Mouse (Mus musculus) adrenal gland, postnatal 36 days (tissue): ENCODE measurements at regions not wholly inside any gene's neighbourhood (a gene's known extent, or its start where the extent isn't known, plus 50 kb on each side); places are given as distances from the start of the nearest gene placed in this dataset.

Source experiments
- DNase-seq, 2 experiments: peaks; one replicate each; pipeline ENCODE4 v3.0.0; 2021; ENCODE audit warnings: mixed read lengths in 1 of 2

GRCm38 (mm10) chr10:99531556-99531955 is 227.9 kb downstream of the Csl start:
- no peak for DNase-seq

DNA sequence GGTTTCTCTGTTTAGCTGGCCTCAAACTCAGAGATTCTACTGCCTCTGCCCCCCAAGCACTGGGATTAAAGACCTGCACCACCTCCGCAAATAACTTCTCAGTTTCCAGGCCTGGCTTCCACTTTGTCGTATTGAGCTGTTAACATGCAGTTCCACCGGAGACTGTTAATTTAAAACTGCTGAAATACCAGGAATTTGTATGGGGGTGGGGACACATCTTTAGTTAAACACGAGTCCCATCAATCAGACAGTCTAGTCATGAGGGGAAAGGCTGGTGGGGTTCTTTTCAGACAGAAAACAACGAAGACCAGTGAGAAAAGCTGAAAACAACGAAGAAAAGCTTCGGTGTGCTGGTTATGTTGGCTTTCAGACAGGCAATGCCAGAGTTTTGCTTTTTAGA is 227.5 kb downstream of the Csl start:
- no peak for DNase-seq

DNA sequence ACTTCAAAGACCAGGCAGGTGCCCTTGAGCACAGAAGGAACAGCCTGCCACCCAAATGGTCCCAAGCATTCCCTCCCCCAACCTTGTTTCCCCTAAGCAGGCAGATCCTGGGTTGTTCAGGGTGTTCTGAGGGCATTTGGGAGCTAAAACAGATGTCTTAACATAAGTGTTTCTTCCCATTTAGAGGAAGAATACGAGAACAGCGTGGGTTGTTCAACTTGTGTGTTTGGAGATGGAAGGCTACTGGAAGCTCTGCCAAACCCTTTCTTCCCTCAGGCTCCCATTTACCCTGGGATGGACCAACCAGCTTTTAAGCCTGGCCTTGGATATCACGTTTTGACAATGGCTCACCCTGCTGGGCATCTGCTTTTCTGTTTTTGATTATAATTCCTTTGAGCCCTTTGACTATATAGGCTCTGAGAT is 226.8 kb downstream of the Csl start:
- peak in 1 of 2 experiments; percentile 42 for DNase-seq

DNA sequence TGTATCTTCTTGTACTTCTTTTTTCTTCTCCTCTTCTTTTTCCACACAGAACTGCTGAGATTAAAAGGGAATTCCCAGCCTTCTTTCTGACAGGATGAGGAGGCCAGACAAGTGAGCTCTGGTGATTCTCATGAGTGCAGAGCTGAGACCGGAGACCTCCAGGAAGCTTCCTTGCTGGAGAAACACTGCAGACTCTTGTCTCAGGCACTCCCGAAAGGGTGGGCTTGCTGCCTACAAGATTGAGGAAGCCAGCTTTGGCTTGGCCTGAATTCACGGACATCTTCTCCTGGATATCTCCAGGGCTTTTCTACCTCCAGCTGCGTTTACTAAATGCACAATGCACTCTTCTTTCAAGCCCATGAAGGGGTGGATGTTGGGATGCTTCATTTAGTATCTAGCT is 226.0 kb downstream of the Csl start:
- DNase-seq = no peak

GRCm38 (mm10) chr10:99534237-99534636 is 225.2 kb downstream of the Csl start:
- no peak for DNase-seq

GRCm38 (mm10) chr10:99538639-99539038 is 220.8 kb downstream of the Csl start:
- DNase-seq = no peak

GRCm38 (mm10) chr10:99552373-99552772 is 207.1 kb downstream of the Csl start:
- no peak for DNase-seq

GRCm38 (mm10) chr10:99552836-99553540 is 206.5 kb downstream of the Csl start:
- no peak for DNase-seq

DNA sequence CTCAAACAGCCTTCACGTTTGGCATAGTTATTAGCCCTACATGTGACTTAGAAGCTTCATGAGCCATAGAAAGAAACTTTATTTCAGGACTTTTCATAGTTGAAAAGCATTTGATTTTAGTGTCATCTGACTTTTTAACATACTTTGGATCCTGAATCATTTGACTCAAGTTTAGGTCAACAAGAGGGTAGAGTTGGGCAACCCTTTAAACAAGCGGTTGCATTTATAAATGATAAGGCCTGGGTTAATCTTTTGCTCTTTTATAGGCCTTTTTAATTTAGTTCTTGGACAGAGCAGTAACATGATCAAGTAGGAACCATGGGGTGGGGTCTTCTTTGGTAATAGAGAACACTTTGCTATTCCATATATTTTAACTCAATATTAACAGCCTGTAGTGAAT is 204.4 kb downstream of the Csl start:
- DNase-seq = no peak

DNA sequence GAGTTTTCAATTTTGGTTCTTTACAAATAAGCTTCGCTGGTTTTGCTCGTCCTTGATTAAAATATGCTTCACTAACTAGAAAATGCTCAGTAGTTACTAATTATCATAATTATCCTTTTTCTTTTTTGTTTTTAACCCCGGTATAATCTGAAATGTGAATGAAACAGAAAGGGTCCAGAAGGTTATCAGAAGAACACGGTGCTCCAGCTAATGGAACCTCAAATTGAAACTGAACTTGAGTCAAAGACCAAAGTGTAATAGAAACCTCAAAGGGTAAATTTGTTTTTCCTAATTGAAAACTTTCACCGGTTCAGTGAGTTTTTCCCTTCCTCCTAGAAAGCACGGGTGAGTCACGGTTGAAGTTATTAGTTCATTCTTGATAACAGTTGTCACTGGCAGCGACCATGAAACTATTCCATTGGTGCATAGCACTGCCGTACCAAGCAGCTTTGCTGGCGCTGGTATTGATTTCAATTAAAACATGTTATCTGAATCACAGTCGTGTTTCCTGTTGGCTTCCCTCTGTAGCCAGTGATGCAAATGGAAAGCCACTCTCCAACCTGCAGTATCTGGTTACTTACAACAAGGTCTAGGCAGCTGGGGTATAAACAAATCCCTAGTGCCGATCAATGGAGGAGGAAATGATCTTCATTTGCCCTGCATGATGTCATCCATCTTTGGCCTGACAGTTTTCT is 203.7 kb downstream of the Csl start:
- peak; percentile 54 to 65 for DNase-seq

DNA sequence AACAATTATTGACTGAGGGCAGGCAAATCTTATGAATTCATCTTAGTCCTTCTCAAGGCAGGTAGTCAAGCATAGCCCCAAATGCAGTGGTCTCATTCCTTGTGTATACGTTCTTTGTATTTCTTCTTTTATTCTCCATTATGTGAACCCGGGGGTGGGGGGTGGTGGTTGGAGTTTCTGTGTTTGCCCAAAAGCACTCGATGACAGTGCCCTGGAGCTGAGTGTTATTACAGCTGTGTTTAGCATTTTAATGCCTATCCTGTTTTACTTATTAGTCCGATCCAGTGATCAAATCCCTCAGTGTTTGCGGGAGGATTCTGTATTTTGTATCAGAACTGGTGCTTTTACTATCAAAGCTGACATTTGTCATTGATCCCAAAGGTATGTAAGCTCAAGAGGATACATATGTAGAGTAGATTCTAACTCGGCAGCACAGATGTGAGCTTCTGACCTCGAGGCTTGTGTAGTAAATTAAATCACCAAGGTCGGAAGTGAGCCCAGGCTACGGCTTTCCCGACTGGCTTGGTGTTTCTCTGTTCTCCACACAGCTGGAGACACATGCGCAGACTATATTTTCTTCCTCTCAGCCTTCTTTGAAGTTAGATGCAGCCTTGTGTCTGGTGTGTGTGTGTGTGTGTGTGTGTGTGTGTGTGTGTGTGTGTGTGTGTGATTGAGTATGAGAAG is 203.0 kb downstream of the Csl start:
- peak; percentile 46 to 49 for DNase-seq

GRCm38 (mm10) chr10:99558656-99559055 is 200.8 kb downstream of the Csl start:
- peak; percentile 40 to 62 for DNase-seq

DNA sequence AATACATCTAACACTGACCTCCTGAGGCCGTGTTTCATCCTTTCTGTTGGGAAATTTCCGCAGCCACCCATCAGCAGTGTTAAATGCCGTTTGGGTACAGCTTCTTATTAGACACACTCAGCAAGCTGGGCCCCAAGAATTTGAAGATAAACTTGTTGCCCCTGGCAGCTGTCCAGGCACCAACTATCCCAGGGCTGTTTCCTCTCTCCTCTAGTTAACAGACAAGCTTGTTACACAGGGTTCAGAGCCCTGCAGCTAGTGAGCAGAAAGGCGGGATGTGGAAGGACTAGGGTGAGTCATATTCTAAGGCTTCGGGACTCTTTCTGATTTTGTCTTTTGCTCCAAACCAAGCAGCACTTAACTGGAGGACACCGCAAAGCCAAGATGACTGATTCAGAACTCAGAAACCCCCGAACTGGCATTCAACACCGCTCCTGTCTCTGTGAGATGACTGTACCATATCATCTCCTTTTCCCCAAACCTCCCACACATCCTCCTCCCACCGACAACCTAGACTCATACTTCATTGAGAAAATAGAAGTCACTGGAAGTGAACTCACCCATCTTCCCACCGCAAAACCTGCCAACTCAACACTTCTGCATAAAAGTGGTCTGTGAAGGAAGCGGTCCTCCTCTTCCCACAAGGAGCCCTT is 198.2 kb downstream of the Csl start:
- peak in 1 of 2 experiments; percentile 43 for DNase-seq

DNA sequence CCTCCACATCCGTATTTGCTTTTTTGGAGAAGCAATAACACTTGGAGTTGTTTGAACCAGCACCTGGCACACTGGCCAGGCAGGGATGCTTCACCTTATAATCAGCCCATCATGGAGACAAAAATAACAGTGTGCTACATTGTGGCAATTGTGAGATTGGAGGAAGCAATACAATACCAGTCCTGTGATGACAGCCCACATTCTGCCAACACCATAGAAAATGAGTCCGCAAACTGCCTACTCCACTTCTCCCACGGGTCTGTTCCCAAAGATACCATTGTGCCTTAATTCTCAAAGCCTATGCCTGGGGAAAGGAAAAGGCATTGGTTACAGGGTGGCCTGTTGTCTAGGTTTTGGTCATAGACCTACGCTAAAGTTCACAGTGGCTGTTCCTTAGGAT is 194.9 kb downstream of the Csl start:
- no peak for DNase-seq

DNA sequence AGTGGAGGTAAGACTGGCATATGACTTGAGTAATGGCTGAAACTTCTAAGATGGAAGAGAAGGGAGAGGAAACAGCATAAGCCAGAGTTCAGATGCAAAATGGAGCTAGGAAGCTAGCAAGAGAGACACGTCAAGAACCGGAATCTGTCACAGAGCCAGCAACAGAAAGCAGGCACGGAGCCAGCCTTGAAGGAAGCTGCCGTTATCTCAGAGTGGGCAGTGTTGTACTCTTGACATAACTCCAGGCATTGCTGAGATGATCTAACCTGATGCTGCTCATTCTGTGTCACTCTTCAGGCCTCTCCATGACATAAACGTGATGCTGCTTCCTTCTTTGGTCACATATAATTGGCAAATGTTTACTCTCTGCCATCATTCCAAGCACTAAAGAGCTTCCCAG is 191.0 kb downstream of the Csl start:
- DNase-seq = peak; percentile 65 to 69

- no peak for DNase-seq
Observed at GRCm38 (mm10) chr10:99570190-99570589, 189.3 kb downstream of the Csl start.

- no peak for DNase-seq
Observed at GRCm38 (mm10) chr10:99573997-99574396, 185.5 kb downstream of the Csl start.

DNA sequence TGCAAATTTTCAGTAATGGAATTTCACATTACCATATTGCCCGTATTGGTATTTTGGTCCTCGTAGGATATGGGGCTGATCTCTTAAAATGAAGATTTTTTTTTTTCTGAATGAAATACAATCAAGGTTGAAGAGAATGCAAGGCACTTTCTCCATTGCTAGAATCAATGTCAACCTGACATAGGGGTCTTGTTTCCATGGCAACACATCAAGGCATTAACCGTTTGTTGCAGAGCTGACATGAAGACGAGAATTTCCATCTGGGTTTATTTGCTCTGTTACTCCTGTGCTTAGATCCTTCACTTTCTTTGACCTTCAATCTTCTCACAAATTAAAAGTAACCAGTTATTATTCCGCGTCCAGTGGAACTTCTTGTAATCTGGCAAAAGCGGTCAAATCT is 184.2 kb downstream of the Csl start:
- no peak for DNase-seq

DNA sequence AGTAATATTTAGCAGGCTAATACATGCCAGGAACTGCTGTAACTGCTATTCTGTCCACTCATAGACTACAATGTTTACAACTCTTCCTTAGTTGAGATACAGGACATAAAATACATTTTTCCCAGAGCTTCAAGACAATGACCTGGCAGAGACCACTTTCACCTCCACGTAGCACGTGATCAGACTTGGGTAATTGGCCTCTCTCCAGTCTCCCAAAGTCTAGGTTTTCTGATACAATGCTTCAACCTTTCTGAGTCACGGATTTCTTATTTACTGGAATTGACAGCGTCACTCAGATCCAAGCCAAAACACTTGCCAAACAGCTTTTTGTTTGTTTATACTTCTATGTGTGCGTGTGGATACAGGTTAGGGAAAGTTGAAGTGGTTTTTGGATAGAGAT is 183.2 kb downstream of the Csl start:
- no peak for DNase-seq

GRCm38 (mm10) chr10:99577041-99577681 is 182.3 kb downstream of the Csl start:
- peak; percentile 51 to 73 for DNase-seq

DNA sequence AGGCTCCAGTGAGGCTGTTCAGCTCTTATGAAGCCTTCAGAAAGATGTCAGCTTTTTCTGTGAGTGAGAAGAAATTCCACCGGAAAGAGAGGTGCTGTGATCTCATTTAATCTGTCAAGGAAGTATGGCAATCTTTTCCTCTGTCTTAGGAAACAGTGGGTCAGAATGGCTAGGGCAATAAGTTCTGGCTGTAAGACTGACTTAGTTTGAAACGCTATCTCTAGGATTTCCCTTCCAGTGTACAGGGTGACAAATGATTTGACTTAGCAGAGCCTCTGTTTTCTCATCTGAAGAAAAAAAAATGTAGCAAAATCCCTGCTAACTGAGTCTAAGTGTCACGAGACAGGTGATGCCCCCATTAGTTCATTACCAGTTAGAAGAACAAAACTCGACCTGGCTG is 181.1 kb downstream of the Csl start:
- DNase-seq = no peak

GRCm38 (mm10) chr10:99580191-99580590 is 179.3 kb downstream of the Csl start:
- no peak for DNase-seq
